Mouse (Mus musculus): ENCODE measurements around the gene Ccdc85b. TPM values are rescaled to one million over a fixed set of nuclear protein-coding genes. Genes with fewer than 3 reads are reported as not detected.
"Not testable (repeated sequence)": the region's sequence is repeated elsewhere in the genome, so short reads cannot be mapped to it uniquely, and the experiment has no call there.

The Ccdc85b gene
- polyA plus RNA-seq, 1 experiment from 2014 or later, result 1.6 TPM

DNA sequence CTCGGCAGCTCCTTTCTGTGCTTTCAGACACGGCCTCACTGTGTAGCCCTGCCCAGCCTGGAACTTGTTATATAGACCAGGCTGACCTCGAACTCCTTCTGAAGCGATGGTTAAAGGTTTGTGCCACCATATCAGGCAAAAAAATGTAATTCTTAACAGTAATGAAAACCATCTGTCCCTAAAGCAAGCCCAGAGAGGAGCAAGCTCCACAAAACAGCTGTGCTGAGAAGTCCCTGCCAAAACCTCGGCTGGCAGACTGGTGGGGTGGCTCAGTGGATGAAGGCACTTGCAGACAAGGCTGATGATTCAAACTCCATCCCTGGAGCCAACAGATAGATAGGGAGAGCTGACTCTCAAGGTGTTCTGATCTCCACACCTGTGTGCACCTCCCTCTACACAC, 48.6 kb downstream of the Ccdc85b start:
- H3K4me3 ChIP-seq (ENCODE audit: low read depth, low read length), result no peak overlapping the region
- no peak for TF ChIP-seq EP300 (IDR thresholded peaks at IDR 0.05; ENCODE audit: low read depth)
- TF ChIP-seq CTCF (IDR thresholded peaks at IDR 0.05; ENCODE audit: low read depth), result no peak
- 78% methylated on average over 5 of the region's 5 CpGs for WGBS (ENCODE audit: insufficient replicate concordance)
- no peak overlapping the region for H3K9ac ChIP-seq (replicated peaks)
- DNase-seq (no peak), ATAC-seq (no peak)
- peaks cover 21% of the 10 kb centered on the region for H3K4me1 ChIP-seq (ENCODE audit: insufficient read depth)
- H3K27ac ChIP-seq (ENCODE audit: low read depth), result peak overlapping the region; percentile 100
- no peak overlapping the region for H3K4me2 ChIP-seq (ENCODE audit: low read depth, low read length)
- H3K27me3 ChIP-seq (ENCODE audit: insufficient read depth, low read length), result no peaks in the 10 kb centered on the region
- H3K9me3 ChIP-seq (ENCODE audit: low read length), result no peaks in the 10 kb centered on the region
- H3K36me3 ChIP-seq (replicated peaks; ENCODE audit: insufficient read depth, low read length), result no peaks in the 10 kb centered on the region

DNA sequence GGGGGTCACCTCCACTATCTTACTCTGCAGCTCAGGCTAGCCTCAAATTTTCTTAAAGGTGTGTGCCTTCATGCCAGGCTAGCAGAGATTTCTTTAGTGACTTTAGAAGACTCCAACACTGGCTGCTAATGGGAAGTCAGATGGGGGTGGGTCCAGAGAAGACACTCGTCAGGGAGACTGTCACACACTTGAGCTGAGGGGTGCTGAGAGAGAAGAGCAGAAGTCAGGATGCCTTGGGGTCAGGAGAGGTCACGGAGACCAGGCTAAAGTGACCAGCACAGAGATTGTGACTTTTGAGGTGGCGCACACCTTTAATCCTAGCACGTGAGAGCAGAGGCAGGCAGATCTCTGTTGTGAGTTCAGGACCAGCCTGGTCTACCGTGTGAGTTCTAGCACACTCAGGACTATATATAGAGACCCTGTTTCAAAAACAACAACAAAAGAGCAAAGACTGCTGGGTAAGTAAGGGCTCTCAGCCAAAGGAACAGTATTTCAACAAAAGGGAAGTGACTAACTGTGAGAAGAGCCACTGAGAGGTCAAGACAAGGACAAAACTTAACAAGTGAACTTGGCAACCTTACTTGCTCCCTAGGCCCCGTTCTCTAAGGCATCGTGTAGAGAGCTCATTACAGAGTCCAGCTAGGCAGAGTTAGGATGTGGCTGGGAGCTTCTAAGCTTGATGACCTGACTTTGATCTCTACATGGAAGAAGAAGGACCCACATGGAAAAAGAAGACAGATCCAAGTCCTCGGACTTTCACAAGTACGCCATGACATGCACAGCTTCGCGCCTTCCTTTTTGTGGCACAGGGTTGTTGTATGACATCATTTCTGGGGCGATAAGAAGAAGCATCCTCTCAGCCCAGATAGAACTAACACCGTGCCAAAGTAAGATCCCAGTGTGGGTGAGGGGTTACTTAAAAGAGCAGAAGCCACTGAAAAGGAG, 49.4 kb downstream of the Ccdc85b start:
- no peak for TF ChIP-seq CTCF (IDR thresholded peaks at IDR 0.05; ENCODE audit: low read depth)
- peak; percentile 42; the same call in 1 of the 2 replicates for TF ChIP-seq EP300 (IDR thresholded peaks at IDR 0.05; ENCODE audit: low read depth)
- 70% methylated on average over 13 of the region's 13 CpGs for WGBS (ENCODE audit: insufficient replicate concordance)
- Histone ChIP-seq H3K4me2 (ENCODE audit: low read depth, low read length) (peak overlapping the region; percentile 83), H3K4me3 (ENCODE audit: low read depth, low read length) (peak overlapping the region; percentile 80), H3K27me3 (ENCODE audit: insufficient read depth, low read length) (no peaks in the 10 kb centered on the region), H3K36me3 (replicated peaks; ENCODE audit: insufficient read depth, low read length) (no peaks in the 10 kb centered on the region), H3K9me3 (ENCODE audit: low read length) (no peaks in the 10 kb centered on the region), H3K4me1 (ENCODE audit: insufficient read depth) (peaks cover 21% of the 10 kb centered on the region), H3K27ac (ENCODE audit: low read depth) (peak overlapping the region; percentile 100), H3K9ac (replicated peaks) (no peak overlapping the region)
- DNase-seq (no peak), ATAC-seq (no peak; the same call in 1 of the 2 replicates)

DNA sequence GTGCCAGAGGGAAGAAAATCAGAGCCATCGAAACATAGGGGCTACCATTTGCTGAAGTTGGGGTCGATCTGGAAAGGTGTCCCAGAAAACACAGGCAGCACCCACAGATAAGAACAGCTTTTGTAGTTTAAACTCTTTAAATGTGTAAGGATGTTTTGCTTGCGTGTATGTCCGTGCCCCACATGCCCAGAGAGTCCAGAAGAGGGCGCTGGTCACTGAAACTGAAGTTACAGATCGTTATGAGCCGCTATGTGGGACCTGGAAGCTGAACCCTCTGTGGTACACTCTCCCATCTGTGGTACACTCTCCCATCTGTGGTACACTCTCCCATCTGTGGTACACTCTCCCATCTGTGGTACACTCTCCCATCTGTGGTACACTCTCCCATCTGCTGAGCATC, 50.6 kb downstream of the Ccdc85b start:
- 7% methylated on average over 7 of the region's 7 CpGs for WGBS (ENCODE audit: insufficient replicate concordance)
- H3K4me2 ChIP-seq (ENCODE audit: low read depth, low read length), result peak overlapping the region; percentile 83
- no peaks in the 10 kb centered on the region for H3K9me3 ChIP-seq (ENCODE audit: low read length)
- peak; percentile 78 for ATAC-seq
- peaks cover 21% of the 10 kb centered on the region for H3K4me1 ChIP-seq (ENCODE audit: insufficient read depth)
- H3K9ac ChIP-seq (replicated peaks), result peak overlapping the region; percentile 94
- peak; percentile 83 for DNase-seq
- TF ChIP-seq EP300 (IDR thresholded peaks at IDR 0.05; ENCODE audit: low read depth) (0 out of 2 replicates have a peak, but pooled peaks have one; percentile 20), CTCF (IDR thresholded peaks at IDR 0.05; ENCODE audit: low read depth) (peak; percentile 89)
- H3K36me3 ChIP-seq (replicated peaks; ENCODE audit: insufficient read depth, low read length), result no peaks in the 10 kb centered on the region
- H3K27ac ChIP-seq (ENCODE audit: low read depth), result peak overlapping the region; percentile 100
- no peaks in the 10 kb centered on the region for H3K27me3 ChIP-seq (ENCODE audit: insufficient read depth, low read length)
- peak overlapping the region; percentile 80 for H3K4me3 ChIP-seq (ENCODE audit: low read depth, low read length)

- WGBS (ENCODE audit: insufficient replicate concordance), result 15% methylated on average over 22 of the region's 25 CpGs
- not testable (repeated sequence) for H3K36me3 ChIP-seq (replicated peaks; ENCODE audit: insufficient read depth, low read length); H3K27me3 ChIP-seq (ENCODE audit: insufficient read depth, low read length); H3K9me3 ChIP-seq (ENCODE audit: low read length)
- TF ChIP-seq CTCF (IDR thresholded peaks at IDR 0.05; ENCODE audit: low read depth), result peak; percentile 35
- Histone ChIP-seq H3K4me3 (ENCODE audit: low read depth, low read length) (peak overlapping the region; percentile 80), H3K9ac (replicated peaks) (peak overlapping the region; percentile 94), H3K27ac (ENCODE audit: low read depth) (peak overlapping the region; percentile 100), H3K4me1 (ENCODE audit: insufficient read depth) (peaks cover 21% of the 10 kb centered on the region), H3K4me2 (ENCODE audit: low read depth, low read length) (peak overlapping the region; percentile 83)
- DNase-seq (peak; percentile 76), ATAC-seq (peak; percentile 83)
Measured at GRCm38 (mm10) chr19:5406531-5407126, 51.1 kb downstream of the Ccdc85b start.

DNA sequence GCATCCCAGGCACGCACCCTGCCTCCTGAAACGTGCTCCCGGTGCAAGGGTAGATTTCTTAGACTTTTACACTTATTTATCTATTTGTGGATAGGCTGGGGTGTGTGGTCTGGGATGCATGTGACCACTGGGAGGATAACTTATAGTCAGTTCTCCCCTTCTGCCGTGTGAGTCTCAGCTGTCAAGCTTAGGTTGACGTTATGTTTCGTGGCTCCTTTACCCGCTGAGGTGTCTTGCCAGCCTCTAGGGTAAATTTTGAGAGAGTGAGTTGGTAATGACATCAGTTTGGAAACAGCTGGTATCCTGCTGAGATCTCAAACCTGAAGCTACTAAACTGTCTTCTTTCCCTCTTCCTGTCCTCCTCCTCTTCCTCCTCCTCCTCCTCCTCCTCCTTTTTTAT, 51.8 kb downstream of the Ccdc85b start:
- ATAC-seq (no peak), DNase-seq (no peak)
- no peaks in the 10 kb centered on the region for H3K27me3 ChIP-seq (ENCODE audit: insufficient read depth, low read length)
- H3K4me2 ChIP-seq (ENCODE audit: low read depth, low read length), result peak overlapping the region; percentile 66
- peak overlapping the region; percentile 48 for H3K4me3 ChIP-seq (ENCODE audit: low read depth, low read length)
- peak overlapping the region; percentile 68 for H3K9ac ChIP-seq (replicated peaks)
- 22% methylated on average over 7 of the region's 7 CpGs for WGBS (ENCODE audit: insufficient replicate concordance)
- TF ChIP-seq EP300 (IDR thresholded peaks at IDR 0.05; ENCODE audit: low read depth) (no peak), CTCF (IDR thresholded peaks at IDR 0.05; ENCODE audit: low read depth) (no peak)
- H3K36me3 ChIP-seq (replicated peaks; ENCODE audit: insufficient read depth, low read length), result no peaks in the 10 kb centered on the region
- peaks cover 21% of the 10 kb centered on the region for H3K4me1 ChIP-seq (ENCODE audit: insufficient read depth)
- H3K9me3 ChIP-seq (ENCODE audit: low read length), result no peaks in the 10 kb centered on the region
- peak overlapping the region; percentile 87 for H3K27ac ChIP-seq (ENCODE audit: low read depth)

Other genes with a start within 250 kb of the Ccdc85b start
- 2.6 and 3.3 TPM in 2 replicates for gene Pacs1, start 184.8 kb downstream of the Ccdc85b start, polyA plus RNA-seq (2015; fragmentation: Nextera tagmentation; extraction: Ambion mirVana)
- gene Sf3b2, start 162.4 kb downstream of the Ccdc85b start, polyA plus RNA-seq (2015; fragmentation: Nextera tagmentation; extraction: Ambion mirVana), result 80.7 and 93.7 TPM in 2 replicates
- gene Gal3st3, start 159.6 kb downstream of the Ccdc85b start, polyA plus RNA-seq (2015; fragmentation: Nextera tagmentation; extraction: Ambion mirVana), result not detected in 2 replicates
- not detected in 2 replicates for gene Catsper1, start 122.2 kb downstream of the Ccdc85b start, polyA plus RNA-seq (2015; fragmentation: Nextera tagmentation; extraction: Ambion mirVana)
- gene Cst6, start 108.3 kb downstream of the Ccdc85b start, polyA plus RNA-seq (2015; fragmentation: Nextera tagmentation; extraction: Ambion mirVana), result not detected in 2 replicates
- 19.3 and 25.0 TPM in 2 replicates for gene Eif1ad, start 91.2 kb downstream of the Ccdc85b start, polyA plus RNA-seq (2015; fragmentation: Nextera tagmentation; extraction: Ambion mirVana)
- gene Banf1, start 90.7 kb downstream of the Ccdc85b start, polyA plus RNA-seq (2015; fragmentation: Nextera tagmentation; extraction: Ambion mirVana), result 158 and 164 TPM in 2 replicates
- 20.8 and 24.0 TPM in 2 replicates for gene Sart1, start 69.2 kb downstream of the Ccdc85b start, polyA plus RNA-seq (2015; fragmentation: Nextera tagmentation; extraction: Ambion mirVana)
- 0.14 TPM in 1 of 2 replicates, not detected in the other for gene Tsga10ip, start 55.4 kb downstream of the Ccdc85b start, polyA plus RNA-seq (2015; fragmentation: Nextera tagmentation; extraction: Ambion mirVana)
- gene Drap1, start 32.9 kb downstream of the Ccdc85b start, polyA plus RNA-seq (2015; fragmentation: Nextera tagmentation; extraction: Ambion mirVana), result 71.5 and 74.2 TPM in 2 replicates
- gene AI837181, start 32.8 kb downstream of the Ccdc85b start, polyA plus RNA-seq (2015; fragmentation: Nextera tagmentation; extraction: Ambion mirVana), result 15.8 and 16.1 TPM in 2 replicates
- not detected in 2 replicates for gene Fosl1, start 10.3 kb downstream of the Ccdc85b start, polyA plus RNA-seq (2015; fragmentation: Nextera tagmentation; extraction: Ambion mirVana)
- gene Fibp, start 2.7 kb upstream of the Ccdc85b start, polyA plus RNA-seq (2015; fragmentation: Nextera tagmentation; extraction: Ambion mirVana), result 35.6 and 35.7 TPM in 2 replicates
- 1.4 and 1.9 TPM in 2 replicates for gene Ctsw, start 10.6 kb upstream of the Ccdc85b start, polyA plus RNA-seq (2015; fragmentation: Nextera tagmentation; extraction: Ambion mirVana)
- 8.1 and 9.2 TPM in 2 replicates for gene Efemp2, start 16.1 kb upstream of the Ccdc85b start, polyA plus RNA-seq (2015; fragmentation: Nextera tagmentation; extraction: Ambion mirVana)
- gene Mus81, start 30.5 kb upstream of the Ccdc85b start, polyA plus RNA-seq (2015; fragmentation: Nextera tagmentation; extraction: Ambion mirVana), result 8.6 and 11.9 TPM in 2 replicates
- 841 and 843 TPM in 2 replicates for gene Cfl1, start 32.6 kb upstream of the Ccdc85b start, polyA plus RNA-seq (2015; fragmentation: Nextera tagmentation; extraction: Ambion mirVana)
- gene 1700020D05Rik, start 45.9 kb upstream of the Ccdc85b start, polyA plus RNA-seq (2015; fragmentation: Nextera tagmentation; extraction: Ambion mirVana), result not detected in 2 replicates
- gene Snx32, start 52.6 kb upstream of the Ccdc85b start, polyA plus RNA-seq (2015; fragmentation: Nextera tagmentation; extraction: Ambion mirVana), result 2.6 and 3.0 TPM in 2 replicates
- 0.06 TPM in 1 of 2 replicates, not detected in the other for gene Ovol1, start 102.8 kb upstream of the Ccdc85b start, polyA plus RNA-seq (2015; fragmentation: Nextera tagmentation; extraction: Ambion mirVana)
- gene Ap5b1, start 110.1 kb upstream of the Ccdc85b start, polyA plus RNA-seq (2015; fragmentation: Nextera tagmentation; extraction: Ambion mirVana), result 3.1 and 3.4 TPM in 2 replicates
- 78.4 and 79.1 TPM in 2 replicates for gene Rnaseh2c, start 144.0 kb upstream of the Ccdc85b start, polyA plus RNA-seq (2015; fragmentation: Nextera tagmentation; extraction: Ambion mirVana)
- gene Kat5, start 152.3 kb upstream of the Ccdc85b start, polyA plus RNA-seq (2015; fragmentation: Nextera tagmentation; extraction: Ambion mirVana), result 15.1 and 15.8 TPM in 2 replicates
- 21.3 and 22.6 TPM in 2 replicates for gene Rela, start 179.6 kb upstream of the Ccdc85b start, polyA plus RNA-seq (2015; fragmentation: Nextera tagmentation; extraction: Ambion mirVana)
- 14.1 and 15.3 TPM in 2 replicates for gene Sipa1, start 205.8 kb upstream of the Ccdc85b start, polyA plus RNA-seq (2015; fragmentation: Nextera tagmentation; extraction: Ambion mirVana)
- 10.4 and 12.5 TPM in 2 replicates for gene Map3k11, start 230.8 kb upstream of the Ccdc85b start, polyA plus RNA-seq (2015; fragmentation: Nextera tagmentation; extraction: Ambion mirVana)
- 5.2 and 5.6 TPM in 2 replicates for gene Pcnx3, start 231.0 kb upstream of the Ccdc85b start, polyA plus RNA-seq (2015; fragmentation: Nextera tagmentation; extraction: Ambion mirVana)
- 0.17 and 0.18 TPM in 2 replicates for gene Kcnk7, start 246.5 kb upstream of the Ccdc85b start, polyA plus RNA-seq (2015; fragmentation: Nextera tagmentation; extraction: Ambion mirVana)